Mouse (Mus musculus) brain, embryonic 14.5 days (tissue): ENCODE results near the gene Csnk1e.

Source experiments
- CTCF ChIP-seq: fragments of 200-500 bp; IDR thresholded peaks from 2 replicates; pipeline ENCODE4 v1.5.1; 2012; ENCODE audit warnings: inconsistent platforms, mild to moderate bottlenecking, moderate library complexity, borderline replicate concordance; ENCODE audit not compliant: insufficient read depth, insufficient read length; ENCODE audit errors: extremely low read depth
- POLR2A ChIP-seq: fragments of 200-500 bp; IDR thresholded peaks from 2 replicates; pipeline ENCODE4 v1.6.1; 2012; ENCODE audit warnings: mild to moderate bottlenecking, inconsistent platforms, borderline replicate concordance; ENCODE audit not compliant: poor library complexity, insufficient read depth, insufficient read length, severe bottlenecking; ENCODE audit errors: extremely low read depth

DNA sequence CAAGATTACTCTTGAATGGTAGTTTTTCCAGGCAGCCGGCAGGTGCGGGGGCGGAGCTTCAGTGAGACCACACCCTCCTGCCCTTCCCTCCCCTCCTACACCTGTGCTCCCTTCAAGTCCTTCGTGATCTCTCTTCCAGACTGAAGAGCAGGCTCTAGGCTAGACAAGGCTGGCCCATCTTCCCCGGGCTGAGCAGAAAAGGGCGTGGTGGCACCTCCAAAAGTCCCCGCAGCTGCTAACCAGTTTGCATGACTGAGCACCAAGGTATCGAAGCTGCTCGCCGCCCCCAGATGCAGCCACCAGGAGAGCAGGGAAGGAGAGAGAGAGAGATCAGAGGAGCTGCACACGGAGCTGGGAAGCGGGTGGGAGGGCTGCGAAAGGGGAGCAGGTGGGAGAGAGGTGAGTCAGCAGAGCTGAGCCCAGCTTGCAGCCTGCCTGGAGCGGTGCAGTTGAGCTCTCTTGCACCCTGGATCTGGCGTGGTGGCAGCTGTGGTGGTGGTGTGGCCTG is 25.9 kb upstream of the Csnk1e start:
- no peak for TF ChIP-seq CTCF
- no peak for TF ChIP-seq POLR2A
